Mouse (Mus musculus) embryo, embryonic 9.5 days (tissue): ENCODE measurements around the gene Slc3a2.

ENCODE experiments used
- DNase-seq: peaks from one replicate; pipeline ENCODE4 v3.0.0-alpha.2; 2017; ENCODE audit errors: extremely low spot score

The Slc3a2 gene

GRCm38 (mm10) chr19:8710057-8710456 is 13.1 kb downstream of the Slc3a2 start:
- DNase-seq, result no peak

- DNase-seq, result no peak
Observed at GRCm38 (mm10) chr19:8708954-8709353, 14.2 kb downstream of the Slc3a2 start.

GRCm38 (mm10) chr19:8706930-8707329 is 16.2 kb downstream of the Slc3a2 start:
- no peak for DNase-seq

- DNase-seq, result no peak
Observed at GRCm38 (mm10) chr19:8706132-8706667, 17.0 kb downstream of the Slc3a2 start.

- DNase-seq, result no peak
Observed at GRCm38 (mm10) chr19:8705026-8705708, 18.0 kb downstream of the Slc3a2 start.

- DNase-seq, result no peak
Observed at GRCm38 (mm10) chr19:8703571-8703970, 19.6 kb downstream of the Slc3a2 start.

- no peak for DNase-seq
Observed at GRCm38 (mm10) chr19:8702458-8702857, 20.7 kb downstream of the Slc3a2 start.

GRCm38 (mm10) chr19:8699652-8700051 is 23.5 kb downstream of the Slc3a2 start:
- no peak for DNase-seq

GRCm38 (mm10) chr19:8695330-8695729 is 27.8 kb downstream of the Slc3a2 start:
- DNase-seq, result peak; percentile 33

- no peak for DNase-seq
Observed at GRCm38 (mm10) chr19:8692740-8693139, 30.4 kb downstream of the Slc3a2 start.

GRCm38 (mm10) chr19:8691871-8692539 is 31.2 kb downstream of the Slc3a2 start:
- no peak for DNase-seq

GRCm38 (mm10) chr19:8683627-8684026 is 39.5 kb downstream of the Slc3a2 start:
- no peak for DNase-seq

GRCm38 (mm10) chr19:8682996-8683395 is 40.2 kb downstream of the Slc3a2 start:
- peak; percentile 73 for DNase-seq

GRCm38 (mm10) chr19:8681633-8682362 is 41.4 kb downstream of the Slc3a2 start:
- no peak for DNase-seq

GRCm38 (mm10) chr19:8679031-8679779 is 44.0 kb downstream of the Slc3a2 start:
- DNase-seq, result peak; percentile 21

- no peak for DNase-seq
Observed at GRCm38 (mm10) chr19:8673336-8674063, 49.7 kb downstream of the Slc3a2 start.

GRCm38 (mm10) chr19:8672859-8673258 is 50.3 kb downstream of the Slc3a2 start:
- no peak for DNase-seq

GRCm38 (mm10) chr19:8665746-8666145 is 57.4 kb downstream of the Slc3a2 start:
- DNase-seq, result no peak

GRCm38 (mm10) chr19:8664859-8665258 is 58.3 kb downstream of the Slc3a2 start:
- DNase-seq, result no peak

GRCm38 (mm10) chr19:8663911-8664421 is 59.2 kb downstream of the Slc3a2 start:
- DNase-seq, result no peak

GRCm38 (mm10) chr19:8663360-8663839 is 59.8 kb downstream of the Slc3a2 start, which contains the start of gene Chrm1:
Chrm1 (plus strand) TSS chr19:8663789.
- no peak for DNase-seq
